Mouse (Mus musculus): ENCODE results near the gene Mamdc4. TPM values are rescaled to one million over a fixed set of nuclear protein-coding genes. Genes with fewer than 3 reads are reported as not detected.
A peak's percentile ranks its signal among the peaks of the same experiment; 100 is the strongest.

The Mamdc4 gene
- polyA plus RNA-seq, 1 experiment = 1.3 TPM

GRCm38 (mm10) chr2:25551186-25551585, 23.5 kb downstream of the Mamdc4 start:
- Histone ChIP-seq H3K4me1 (ENCODE audit: control insufficient read depth, insufficient read depth, low read length) (peaks cover 22% of the 10 kb centered on the region), H3K27ac (ENCODE audit: insufficient read depth, low read depth, low read length) (no peak overlapping the region), H3K4me3 (ENCODE audit: insufficient read depth, low read length) (no peak overlapping the region)
- TF ChIP-seq CTCF (IDR thresholded peaks at IDR 0.05; ENCODE audit: low read depth, low read length) (peak; percentile 16; the same call in 1 of the 2 replicates), POLR2A (IDR thresholded peaks at IDR 0.05; ENCODE audit: borderline replicate concordance, low read depth, low read length) (no peak)

- Histone ChIP-seq H3K27ac (ENCODE audit: insufficient read depth, low read depth, low read length) (no peak overlapping the region), H3K4me3 (ENCODE audit: insufficient read depth, low read length) (peak overlapping the region; percentile 17; the same call in 1 of the 2 replicates), H3K4me1 (ENCODE audit: control insufficient read depth, insufficient read depth, low read length) (peaks cover 36% of the 10 kb centered on the region)
- TF ChIP-seq POLR2A (IDR thresholded peaks at IDR 0.05; ENCODE audit: borderline replicate concordance, low read depth, low read length) = no peak
- TF ChIP-seq CTCF (IDR thresholded peaks at IDR 0.05; ENCODE audit: low read depth, low read length) = no peak
These were observed 25.3 kb downstream of the Mamdc4 start for GRCm38 (mm10) chr2:25549021-25549991.

- TF ChIP-seq CTCF (IDR thresholded peaks at IDR 0.05; ENCODE audit: low read depth, low read length) = no peak
- H3K27ac ChIP-seq (ENCODE audit: insufficient read depth, low read depth, low read length) = peak within 1 kb of the TSS; percentile 21
- peaks cover 42% of the 10 kb centered on the region for H3K4me1 ChIP-seq (ENCODE audit: control insufficient read depth, insufficient read depth, low read length)
- H3K4me3 ChIP-seq (ENCODE audit: insufficient read depth, low read length) = peak within 1 kb of the TSS; percentile 93
These were observed 27.7 kb downstream of the Mamdc4 start, which contains the start of gene Traf2 for GRCm38 (mm10) chr2:25546811-25547491. Gene Traf2 (minus strand): TSS chr2:25546940.

DNA sequence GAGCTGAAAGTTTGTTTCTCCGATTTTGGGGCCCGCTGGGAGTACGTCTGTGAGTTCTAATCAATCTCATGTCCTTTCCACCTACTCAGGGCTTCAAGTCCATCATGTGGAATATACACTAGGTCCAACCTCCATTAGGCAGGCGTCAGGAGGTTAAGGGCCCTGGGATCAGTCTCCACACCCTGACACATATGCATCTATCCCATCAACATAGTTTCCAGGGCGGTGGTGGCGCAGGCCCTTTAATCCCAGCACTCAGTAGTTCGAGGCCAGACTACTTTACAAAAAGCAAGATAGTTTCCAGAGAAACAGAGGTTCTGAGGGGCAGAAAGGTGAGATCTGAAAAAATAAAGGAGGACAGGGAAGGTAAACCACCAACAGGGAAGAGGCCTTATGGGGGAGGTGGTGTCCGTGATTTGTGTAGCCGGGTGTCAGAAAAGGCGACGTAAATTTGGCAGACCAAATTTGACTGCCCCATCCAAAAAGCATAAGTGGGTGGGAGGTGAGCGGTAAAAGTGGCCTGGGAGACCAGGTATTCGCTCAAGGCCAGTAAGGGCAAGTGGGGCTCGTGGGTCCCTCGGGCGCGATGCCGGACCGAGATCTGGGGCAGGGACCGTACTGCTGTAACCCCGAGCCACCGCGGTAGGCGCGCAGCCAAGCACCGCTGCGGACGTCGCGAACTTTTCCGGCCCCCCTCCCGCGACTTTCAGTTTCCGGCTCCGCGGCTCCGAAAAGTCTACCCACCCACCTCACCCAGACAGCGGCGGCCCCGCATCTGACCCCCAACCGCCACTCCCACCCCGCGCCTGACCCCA, 28.4 kb downstream of the Mamdc4 start:
- TF ChIP-seq POLR2A (IDR thresholded peaks at IDR 0.05; ENCODE audit: borderline replicate concordance, low read depth, low read length) (no peak), CTCF (IDR thresholded peaks at IDR 0.05; ENCODE audit: low read depth, low read length) (no peak)
- Histone ChIP-seq H3K4me1 (ENCODE audit: control insufficient read depth, insufficient read depth, low read length) (peaks cover 42% of the 10 kb centered on the region), H3K4me3 (ENCODE audit: insufficient read depth, low read length) (peak overlapping the region; percentile 93), H3K27ac (ENCODE audit: insufficient read depth, low read depth, low read length) (peak overlapping the region; percentile 21)

- no peak overlapping the region for H3K4me3 ChIP-seq (ENCODE audit: insufficient read depth, low read length)
- TF ChIP-seq CTCF (IDR thresholded peaks at IDR 0.05; ENCODE audit: low read depth, low read length) (no peak), POLR2A (IDR thresholded peaks at IDR 0.05; ENCODE audit: borderline replicate concordance, low read depth, low read length) (no peak)
- H3K27ac ChIP-seq (ENCODE audit: insufficient read depth, low read depth, low read length) = no peak overlapping the region
- H3K4me1 ChIP-seq (ENCODE audit: control insufficient read depth, insufficient read depth, low read length) = peaks cover 26% of the 10 kb centered on the region
These were observed 32.8 kb downstream of the Mamdc4 start for GRCm38 (mm10) chr2:25541644-25542367.

GRCm38 (mm10) chr2:25540541-25540948, 34.1 kb downstream of the Mamdc4 start:
- Histone ChIP-seq H3K27ac (ENCODE audit: insufficient read depth, low read depth, low read length) (no peak overlapping the region), H3K4me1 (ENCODE audit: control insufficient read depth, insufficient read depth, low read length) (peaks cover 22% of the 10 kb centered on the region), H3K4me3 (ENCODE audit: insufficient read depth, low read length) (no peak overlapping the region)
- TF ChIP-seq CTCF (IDR thresholded peaks at IDR 0.05; ENCODE audit: low read depth, low read length) = no peak
- no peak for TF ChIP-seq POLR2A (IDR thresholded peaks at IDR 0.05; ENCODE audit: borderline replicate concordance, low read depth, low read length)

- Histone ChIP-seq H3K4me3 (ENCODE audit: insufficient read depth, low read length) (no peak overlapping the region), H3K4me1 (ENCODE audit: control insufficient read depth, insufficient read depth, low read length) (peaks cover 33% of the 10 kb centered on the region), H3K27ac (ENCODE audit: insufficient read depth, low read depth, low read length) (no peak overlapping the region)
These were observed 38.1 kb downstream of the Mamdc4 start for GRCm38 (mm10) chr2:25536531-25536930.

GRCm38 (mm10) chr2:25534866-25535182, 39.8 kb downstream of the Mamdc4 start:
- H3K27ac ChIP-seq (ENCODE audit: insufficient read depth, low read depth, low read length) = peak overlapping the region; percentile 81
- H3K4me1 ChIP-seq (ENCODE audit: control insufficient read depth, insufficient read depth, low read length) = peaks cover 33% of the 10 kb centered on the region
- H3K4me3 ChIP-seq (ENCODE audit: insufficient read depth, low read length) = no peak overlapping the region
- no peak for TF ChIP-seq POLR2A (IDR thresholded peaks at IDR 0.05; ENCODE audit: borderline replicate concordance, low read depth, low read length)
- no peak for TF ChIP-seq CTCF (IDR thresholded peaks at IDR 0.05; ENCODE audit: low read depth, low read length)

More at GRCm38 (mm10) chr2:25536531-25536930, 38.1 kb downstream of the Mamdc4 start:
- TF ChIP-seq CTCF (IDR thresholded peaks at IDR 0.05; ENCODE audit: low read depth, low read length) (no peak), POLR2A (IDR thresholded peaks at IDR 0.05; ENCODE audit: borderline replicate concordance, low read depth, low read length) (no peak)

Data from bone marrow macrophage, adult 2 months (primary cell).